Mouse (Mus musculus) heart, postnatal 0 days (tissue): ENCODE measurements at regions not wholly inside any gene's neighbourhood (a gene's known extent, or its start where the extent isn't known, plus 50 kb on each side); places are given as distances from the start of the nearest gene placed in this dataset.

Source experiments
- CTCF ChIP-seq: IDR thresholded peaks from 2 replicates; pipeline ENCODE4 v1.5.1; 2016; ENCODE audit warnings: antibody characterized with exemption, control low read depth, low read depth
- EP300 ChIP-seq: IDR thresholded peaks from 2 replicates; pipeline ENCODE4 v1.6.1; 2016; ENCODE audit warnings: antibody characterized with exemption, low read depth

DNA sequence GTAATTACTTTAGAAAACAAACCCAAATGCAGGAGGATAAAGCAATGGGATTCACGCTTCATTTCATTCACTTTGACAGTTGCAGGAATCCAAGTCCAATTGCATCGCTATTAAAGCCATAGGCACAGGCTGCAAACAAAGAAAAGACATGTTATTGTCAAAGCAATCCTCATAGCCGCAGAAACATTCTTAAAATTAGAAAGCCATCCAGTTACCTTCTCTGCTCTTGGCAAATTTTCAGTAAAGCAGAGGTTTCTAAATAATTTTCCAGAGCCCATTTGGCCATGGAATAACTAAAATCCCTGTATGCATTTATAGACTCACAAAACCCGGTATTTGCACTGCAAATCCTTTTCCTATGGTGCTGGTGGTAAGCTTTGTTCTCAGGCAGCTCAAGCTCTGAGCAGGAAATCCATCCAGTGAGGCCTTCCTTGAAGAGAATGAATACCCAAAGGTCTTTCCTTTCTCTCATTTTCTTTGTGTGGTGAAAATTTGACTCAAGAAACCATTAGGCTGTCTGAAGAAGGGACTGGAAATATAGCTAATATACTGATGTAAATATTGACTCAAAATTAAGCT is 590.6 kb upstream of the Sorcs1 start:
- TF ChIP-seq CTCF, result no peak
- no peak for TF ChIP-seq EP300
